Mouse (Mus musculus): ENCODE measurements around the gene Upk1a.

- TF ChIP-seq POLR2A (IDR thresholded peaks at IDR 0.05; ENCODE audit: insufficient read depth, low read length) (no peak), CTCF (IDR thresholded peaks at IDR 0.05; ENCODE audit: low read depth, low read length) (no peak), EP300 (IDR thresholded peaks at IDR 0.05; ENCODE audit: insufficient read depth, low read depth, low read length) (no peak)
Measured at GRCm38 (mm10) chr7:30572969-30573368, 39.7 kb downstream of the Upk1a start.

All from ES-Bruce4 (cell line).